Mouse (Mus musculus): ENCODE results near the gene Tbata.

Tbata gene

DNA sequence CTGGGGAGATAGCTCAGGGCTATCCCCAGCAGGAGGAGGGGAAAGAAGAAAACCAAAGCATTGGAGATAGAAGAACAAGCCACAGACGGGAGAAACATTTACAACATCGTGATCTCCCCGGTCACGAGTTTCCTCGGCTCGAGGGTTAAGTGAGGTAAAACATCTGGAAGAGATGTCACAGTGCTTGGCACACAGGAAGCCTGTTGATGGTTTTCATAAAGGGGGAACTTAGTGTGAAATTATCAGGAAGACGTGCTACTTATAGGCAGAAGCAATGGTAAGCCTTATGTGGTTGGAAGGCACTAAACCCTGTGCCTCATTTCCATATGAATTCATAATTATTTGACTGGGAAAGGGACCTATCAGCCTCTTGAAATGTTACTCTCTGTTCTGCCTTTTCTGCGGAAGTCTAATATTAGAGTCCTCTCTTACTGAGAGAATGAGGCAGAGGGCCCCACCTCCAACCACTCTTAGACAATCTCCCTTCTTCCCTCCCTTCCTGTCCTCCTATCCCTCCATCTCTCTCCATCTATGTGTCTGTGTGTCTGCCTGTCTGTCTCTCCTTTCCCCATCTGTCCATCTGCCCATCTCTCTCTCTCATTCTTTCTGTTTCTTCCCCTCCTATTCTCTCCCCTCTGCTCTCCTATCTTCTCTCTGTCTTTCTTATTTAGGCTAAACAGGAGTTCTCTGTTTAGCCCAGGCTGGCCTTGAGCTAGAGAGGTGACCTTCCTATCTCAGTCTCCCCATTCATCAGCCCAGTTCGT, 4.2 kb upstream of the Tbata start:
- ATAC-seq (ENCODE audit: low TSS enrichment), result peak; percentile 16; the same call in 1 of the 2 replicates

DNA sequence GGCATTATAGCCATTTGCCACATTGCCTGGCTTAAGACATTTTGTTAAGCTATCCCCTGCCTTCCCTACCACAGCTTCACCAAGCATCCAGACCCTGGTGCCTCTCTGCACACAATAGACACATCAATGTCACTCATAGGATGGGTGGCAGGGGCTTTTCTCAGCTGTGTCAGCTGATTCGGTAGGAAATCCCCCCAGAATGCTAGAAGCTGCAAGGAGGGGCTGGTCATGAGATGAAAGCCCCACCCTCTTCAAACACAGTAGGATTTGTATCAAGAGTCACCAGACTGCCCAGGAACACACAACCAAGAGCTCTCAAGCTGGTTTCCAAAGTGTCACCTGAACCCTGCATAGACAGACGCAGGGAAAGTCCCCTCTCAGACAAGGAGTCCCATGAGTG, 3.4 kb upstream of the Tbata start:
- no peak for ATAC-seq (ENCODE audit: low TSS enrichment)

DNA sequence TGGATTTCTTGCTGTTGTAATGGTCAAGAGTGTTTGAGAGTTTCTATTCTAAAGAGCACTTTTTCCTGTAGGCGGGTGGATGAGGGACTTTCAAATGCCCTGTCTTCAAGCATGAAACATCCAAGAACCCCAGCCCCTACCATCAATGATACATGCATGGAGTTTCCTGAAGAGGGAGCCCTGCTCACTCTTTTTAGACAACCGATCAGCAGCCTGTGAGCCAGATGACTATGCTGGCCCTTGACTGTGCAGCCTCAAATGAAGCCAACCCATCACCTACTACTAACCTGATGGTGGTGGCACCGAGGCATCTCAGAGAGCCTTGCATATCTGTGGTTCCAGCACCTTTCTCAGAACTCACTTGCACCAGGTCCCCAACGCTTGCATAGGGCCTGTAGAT, 742 bp downstream of the Tbata start:
- no peak for ATAC-seq (ENCODE audit: low TSS enrichment)

DNA sequence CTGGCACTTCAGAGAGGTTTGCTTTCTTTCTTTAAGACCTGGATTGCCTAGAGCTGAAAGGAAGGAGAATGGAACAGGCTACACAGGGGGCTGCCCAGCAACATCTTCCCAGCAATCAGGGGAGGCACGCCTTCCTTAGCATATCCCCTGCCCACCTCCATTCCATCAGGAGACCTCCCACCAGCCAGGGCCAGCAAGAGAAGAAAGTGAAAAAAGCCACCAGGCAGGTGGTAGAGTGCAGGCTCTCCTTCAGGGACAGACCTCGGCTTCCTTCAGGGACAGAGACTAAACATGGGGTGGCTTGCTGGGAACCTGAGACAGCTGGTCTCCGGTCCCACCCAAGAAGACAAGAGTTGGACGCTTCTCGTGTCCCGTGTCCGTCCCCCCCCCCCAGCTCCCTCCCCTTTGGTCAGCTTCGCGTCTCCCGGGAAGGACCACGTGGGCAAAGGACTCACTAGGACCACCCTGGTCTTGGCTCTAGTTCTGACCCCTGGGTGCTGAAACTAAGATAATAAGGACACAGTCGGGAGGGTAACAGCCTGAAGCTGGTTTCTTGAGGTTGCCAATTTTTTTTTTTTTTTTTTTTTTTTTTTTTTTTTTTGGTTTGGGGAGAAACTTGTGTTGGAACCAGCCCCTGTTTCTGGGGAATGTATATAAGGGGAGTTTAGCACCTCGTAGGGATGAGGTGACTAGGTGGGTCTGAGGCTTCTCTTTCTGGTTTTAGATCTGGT, 3.1 kb downstream of the Tbata start:
- no peak for ATAC-seq (ENCODE audit: low TSS enrichment)

DNA sequence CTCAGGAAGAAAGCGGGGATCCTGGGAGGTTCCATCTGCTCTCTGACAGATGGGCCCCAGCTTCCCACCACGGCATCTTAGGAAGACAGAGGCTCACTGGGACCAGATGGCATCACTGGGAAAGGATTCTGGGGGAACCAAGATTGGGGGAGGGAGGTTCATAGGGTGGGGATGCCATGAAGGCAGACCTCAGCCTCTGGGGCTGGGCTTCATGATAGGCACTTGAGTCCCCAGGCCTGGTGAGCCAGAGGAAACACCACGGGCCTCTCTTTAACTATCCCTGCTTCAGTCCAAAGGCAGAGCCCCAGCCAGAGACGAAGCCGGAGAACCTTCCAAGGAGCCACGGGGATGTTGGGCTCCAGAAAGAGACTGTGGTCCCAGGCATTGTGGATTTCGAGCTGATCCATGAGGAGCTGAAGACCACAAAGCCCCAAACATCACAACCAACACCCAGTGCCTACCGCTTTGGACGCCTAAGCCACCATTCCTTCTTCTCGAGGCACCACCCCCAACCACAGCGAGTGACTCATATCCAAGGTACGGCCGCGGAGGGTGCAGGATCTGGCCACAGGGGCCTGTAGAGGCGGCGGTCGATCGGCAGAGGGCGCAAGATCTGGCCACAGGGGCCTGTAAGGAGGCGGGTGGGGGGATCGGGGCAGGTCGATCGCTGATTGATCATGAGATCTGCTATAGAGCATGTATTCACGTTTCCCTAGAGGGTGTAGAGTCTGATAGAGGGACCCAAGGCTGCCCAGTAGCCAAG, 3.9 kb downstream of the Tbata start:
- ATAC-seq (ENCODE audit: low TSS enrichment), result peak; percentile 95

DNA sequence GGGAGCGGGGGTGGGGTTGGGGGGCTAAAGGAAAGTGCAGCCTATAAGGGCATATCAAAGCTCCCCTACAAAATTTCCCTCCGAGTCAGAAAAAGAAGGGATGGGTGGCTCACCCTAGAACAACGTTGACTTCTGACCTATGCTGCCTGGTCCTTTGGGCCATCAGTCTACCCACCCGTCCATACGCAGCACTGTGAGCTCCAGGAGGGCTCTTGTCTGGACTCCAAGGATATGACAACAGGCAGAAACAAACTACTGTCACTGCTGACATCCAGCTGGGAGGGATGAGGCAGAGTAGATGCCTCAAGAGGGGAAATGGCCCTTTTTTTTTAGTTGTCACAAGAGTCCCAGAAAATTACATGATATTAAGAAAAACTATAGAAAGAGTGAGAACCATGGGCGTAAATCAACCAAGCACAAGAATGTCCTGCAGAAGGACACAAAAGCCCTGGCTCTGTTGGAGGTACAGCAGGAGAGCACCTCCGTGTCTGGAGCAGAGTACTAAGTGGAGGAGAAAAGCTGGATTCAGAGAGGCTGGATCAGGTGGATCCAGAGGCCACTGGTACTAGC, 4.6 kb downstream of the Tbata start:
- no peak for ATAC-seq (ENCODE audit: low TSS enrichment)

DNA sequence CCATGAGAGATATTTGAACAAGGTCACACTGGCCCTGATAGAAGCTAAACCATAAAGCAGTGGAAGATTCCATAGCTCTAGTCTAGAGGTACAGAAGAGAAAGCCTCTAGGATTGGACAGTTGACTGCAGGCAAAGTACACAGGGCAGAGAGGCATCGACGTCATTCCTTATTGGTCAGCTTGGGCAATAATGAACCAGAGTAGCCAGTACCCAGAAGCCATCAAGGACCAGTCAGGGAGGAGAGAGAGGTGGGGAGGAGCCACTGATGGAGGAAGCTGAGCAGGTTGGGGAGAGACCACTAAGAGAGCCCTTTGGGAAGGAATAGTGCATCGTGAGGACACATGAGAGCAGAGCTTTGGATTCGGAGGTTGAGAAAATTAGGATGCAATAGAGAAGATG, 6.0 kb downstream of the Tbata start:
- no peak for ATAC-seq (ENCODE audit: low TSS enrichment)

DNA sequence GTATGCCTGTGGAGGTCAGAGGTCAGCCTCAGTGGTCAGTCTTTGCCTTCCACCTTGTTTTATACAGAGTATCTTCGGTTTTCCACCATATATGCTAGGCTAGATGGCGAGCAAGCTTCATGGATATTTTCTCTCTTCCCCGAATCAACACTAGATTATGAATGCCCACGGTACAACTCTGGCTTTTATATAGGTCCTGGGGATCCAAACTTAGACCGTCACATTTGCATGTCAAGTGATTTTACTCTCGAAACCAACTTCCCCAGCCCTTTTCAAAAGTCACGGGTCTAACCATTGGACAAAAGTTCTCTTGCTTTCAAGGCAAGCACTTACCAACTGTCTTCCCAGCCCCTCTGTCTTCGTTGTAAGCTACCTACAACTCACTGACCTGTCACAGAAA, 6.9 kb downstream of the Tbata start:
- ATAC-seq (ENCODE audit: low TSS enrichment), result no peak

DNA sequence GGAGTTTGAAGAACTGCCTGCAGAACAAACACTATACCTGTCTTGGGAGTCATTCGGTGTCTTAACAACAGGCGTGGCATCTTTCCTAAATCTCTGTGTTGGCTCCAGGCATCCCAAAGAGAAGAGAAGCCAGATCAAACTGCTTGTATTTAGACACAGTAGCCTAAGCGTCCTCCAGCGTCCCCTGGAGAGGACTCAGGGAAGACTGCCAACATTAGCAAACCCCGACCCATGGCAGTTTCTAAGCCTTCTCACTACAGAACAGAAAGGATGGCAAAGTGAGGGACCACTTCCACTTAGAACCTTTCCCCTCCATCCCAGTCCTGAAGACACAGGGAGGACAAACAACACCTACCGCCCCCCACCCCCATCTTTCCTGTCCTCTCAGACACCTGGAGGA, 8.2 kb downstream of the Tbata start:
- ATAC-seq (ENCODE audit: low TSS enrichment), result no peak

DNA sequence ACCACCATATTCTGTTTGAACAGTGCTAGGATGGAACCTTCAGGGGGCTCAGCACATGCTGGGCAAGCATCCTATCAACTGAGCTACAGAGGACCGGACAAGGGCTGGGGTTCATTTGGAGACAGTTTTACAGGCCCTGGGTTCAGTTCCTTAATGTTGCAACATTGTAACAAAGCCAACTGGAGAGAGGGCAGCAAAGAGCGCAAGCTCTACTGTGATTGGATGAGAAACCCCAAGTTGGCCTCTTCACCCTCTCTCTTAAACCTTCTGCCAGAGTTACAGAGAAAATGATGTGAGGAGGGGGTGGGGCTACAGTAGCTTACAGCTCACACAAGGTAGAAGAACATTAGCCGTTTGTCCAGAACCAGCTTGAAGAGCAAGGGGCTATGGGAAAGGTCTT, 15.2 kb downstream of the Tbata start:
- ATAC-seq (ENCODE audit: low TSS enrichment), result no peak

DNA sequence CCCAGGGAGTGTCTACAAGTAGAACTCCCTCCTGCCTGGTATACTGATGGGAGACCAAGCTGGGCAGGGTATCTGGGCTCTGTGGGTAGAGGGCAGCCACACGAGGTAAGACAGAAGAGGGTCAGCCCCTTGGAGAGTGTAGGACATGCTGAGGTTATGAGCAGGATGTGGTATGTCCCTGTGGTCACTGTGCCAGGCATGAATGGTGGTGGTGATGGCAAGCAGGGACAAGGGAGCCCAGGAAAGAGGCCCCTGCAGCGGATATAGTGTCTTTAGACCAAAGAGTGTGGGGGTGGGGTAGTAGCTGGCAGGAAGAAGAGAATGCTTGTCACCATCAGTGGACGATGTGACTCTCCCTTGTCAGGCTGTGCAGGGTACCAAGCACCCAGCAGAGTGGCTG, 16.3 kb downstream of the Tbata start:
- no peak for ATAC-seq (ENCODE audit: low TSS enrichment)

DNA sequence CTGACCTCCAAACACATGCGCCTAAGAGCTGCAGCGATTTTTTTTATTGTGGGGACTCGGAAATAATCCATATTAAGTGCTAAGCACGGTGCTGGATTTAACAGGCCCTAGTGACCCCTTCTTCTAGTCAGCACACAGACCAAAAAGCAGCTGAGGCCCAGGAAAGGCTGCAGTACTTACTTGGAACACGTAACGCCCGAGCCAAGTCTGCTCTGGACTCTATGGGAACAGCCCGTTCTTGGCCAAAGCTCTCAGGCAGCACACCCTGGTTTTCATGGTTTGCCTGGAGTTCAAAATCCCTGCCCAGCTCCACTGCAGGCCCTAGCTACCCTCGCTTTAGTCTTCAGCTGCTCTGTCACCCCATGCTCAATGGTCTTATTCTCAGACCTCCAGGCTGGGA, 22.9 kb downstream of the Tbata start:
- no peak for ATAC-seq (ENCODE audit: low TSS enrichment)

DNA sequence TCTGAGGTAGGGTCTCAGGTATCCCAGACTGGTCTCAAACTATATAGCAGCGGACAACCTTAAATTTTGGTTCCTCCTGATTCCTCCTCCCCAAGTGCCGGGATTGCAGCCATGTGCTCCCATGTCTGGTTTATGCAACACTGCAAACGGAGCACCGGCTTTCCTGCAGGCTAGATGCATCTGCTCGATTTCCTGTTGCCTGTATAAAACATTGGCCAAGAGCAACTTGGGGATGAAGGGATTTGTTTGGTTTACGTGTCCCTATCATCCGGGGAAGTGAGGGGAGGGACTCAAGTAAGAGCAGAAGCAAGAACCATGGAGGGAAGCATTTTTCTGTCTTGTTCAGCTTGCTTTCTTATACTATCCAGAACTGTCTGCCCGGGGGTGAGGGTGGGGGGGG, 23.5 kb downstream of the Tbata start:
- no peak for ATAC-seq (ENCODE audit: low TSS enrichment)

DNA sequence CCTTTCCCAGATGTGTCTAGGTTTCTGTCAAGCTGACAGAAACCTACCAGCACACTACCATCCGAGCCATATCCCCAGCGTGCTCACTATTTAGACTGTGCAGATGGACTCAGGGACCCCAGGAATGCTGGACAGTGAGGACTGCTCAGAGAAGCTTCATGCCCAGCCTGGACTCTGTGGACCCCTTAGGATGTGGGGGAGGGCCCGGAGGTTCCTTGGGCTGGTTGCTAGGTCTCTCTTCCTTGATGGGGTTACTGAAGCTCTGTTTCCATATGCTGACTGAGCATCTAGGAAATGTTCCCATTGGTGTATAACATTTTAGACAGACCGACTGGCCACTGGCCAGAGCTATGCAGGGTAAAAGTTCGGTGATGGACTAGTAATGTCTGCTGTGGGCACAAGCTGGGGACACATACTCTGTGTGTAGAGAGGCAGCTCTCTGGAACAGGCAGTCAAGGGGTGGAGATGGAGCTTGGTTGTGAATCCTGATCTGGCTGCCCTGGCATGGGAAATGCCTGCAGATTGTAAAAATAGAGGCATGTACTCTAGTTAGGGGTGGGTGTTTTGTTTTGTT, 24.1 kb downstream of the Tbata start:
- ATAC-seq (ENCODE audit: low TSS enrichment), result no peak

DNA sequence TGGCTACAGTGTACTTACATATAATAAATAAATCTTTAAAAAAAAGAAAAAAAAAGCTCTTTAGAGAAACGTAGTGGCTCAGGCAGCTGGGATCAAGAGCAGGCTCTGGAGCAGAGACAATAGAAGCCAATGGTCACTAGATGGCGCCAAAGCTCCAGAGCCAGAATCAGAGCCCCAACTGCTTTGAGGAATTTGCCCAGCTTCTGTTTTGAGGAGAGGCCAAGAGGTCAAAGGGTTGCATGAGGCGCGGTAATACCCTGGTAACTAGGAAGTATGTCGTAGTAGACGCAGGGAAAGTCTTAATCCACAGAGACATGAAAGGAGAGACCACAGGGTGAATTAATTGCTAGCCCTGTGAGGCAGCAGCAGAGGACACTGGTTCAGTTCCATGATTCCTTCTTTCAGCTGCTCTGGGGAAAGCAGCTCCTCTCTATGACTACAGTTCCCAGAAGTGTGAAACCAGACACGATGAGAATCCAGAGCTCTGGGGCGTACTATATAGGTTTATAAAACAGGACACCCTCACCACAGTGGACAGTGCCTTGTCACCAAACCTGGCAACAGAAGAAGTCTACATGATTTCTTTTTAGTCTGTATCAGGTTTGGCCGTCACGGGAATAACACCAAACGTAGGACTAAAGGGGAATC, 27.9 kb downstream of the Tbata start:
- peak; percentile 80 for ATAC-seq (ENCODE audit: low TSS enrichment)

DNA sequence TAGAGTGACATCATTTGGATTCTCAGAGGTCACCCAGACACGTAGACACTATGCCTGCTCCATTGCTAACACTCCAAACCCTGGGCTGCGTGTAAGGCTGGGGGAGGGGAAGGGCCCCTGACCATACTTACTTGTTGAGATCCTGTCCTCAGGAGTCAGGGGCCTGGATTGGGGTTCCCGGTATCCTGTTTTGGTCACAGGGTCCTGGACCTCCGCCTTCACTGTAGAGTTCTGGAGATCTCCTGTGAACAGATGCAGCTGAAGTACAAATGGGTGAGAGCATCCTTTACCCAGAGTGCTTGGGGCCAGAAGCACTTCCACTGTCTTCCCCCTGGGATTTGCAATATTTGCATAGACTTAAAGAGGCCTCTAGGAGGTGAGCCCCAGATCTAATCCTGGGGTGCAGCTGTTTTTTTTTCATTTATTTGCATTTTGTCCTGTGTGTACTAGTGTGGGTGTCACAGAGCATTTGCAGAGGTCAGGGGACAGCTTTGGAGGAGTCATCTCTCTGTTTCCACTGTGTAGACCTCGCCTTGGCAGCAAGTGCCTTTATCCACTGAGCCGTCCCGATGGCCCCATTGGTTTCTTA, 28.6 kb downstream of the Tbata start:
- no peak for ATAC-seq (ENCODE audit: low TSS enrichment)

DNA sequence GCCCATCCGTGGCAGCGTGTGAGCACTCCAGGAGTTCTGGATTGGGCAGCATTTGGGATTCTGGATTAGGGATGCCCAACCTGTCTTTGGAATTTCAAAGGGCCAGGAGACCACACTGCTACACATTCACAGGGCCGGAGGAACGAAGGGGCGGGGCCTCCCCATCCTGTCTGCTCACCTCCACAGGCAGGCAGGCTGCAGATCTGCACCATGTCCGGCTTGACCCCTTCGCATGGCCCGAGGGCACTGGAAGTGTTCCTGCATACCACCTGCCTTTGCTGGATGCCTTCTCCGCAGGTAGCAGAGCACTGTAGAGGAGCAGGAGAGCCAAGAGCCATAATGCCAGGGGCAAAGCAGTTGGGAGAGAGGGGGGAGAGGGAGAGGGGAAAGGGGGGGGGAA, 29.2 kb downstream of the Tbata start:
- ATAC-seq (ENCODE audit: low TSS enrichment), result no peak

DNA sequence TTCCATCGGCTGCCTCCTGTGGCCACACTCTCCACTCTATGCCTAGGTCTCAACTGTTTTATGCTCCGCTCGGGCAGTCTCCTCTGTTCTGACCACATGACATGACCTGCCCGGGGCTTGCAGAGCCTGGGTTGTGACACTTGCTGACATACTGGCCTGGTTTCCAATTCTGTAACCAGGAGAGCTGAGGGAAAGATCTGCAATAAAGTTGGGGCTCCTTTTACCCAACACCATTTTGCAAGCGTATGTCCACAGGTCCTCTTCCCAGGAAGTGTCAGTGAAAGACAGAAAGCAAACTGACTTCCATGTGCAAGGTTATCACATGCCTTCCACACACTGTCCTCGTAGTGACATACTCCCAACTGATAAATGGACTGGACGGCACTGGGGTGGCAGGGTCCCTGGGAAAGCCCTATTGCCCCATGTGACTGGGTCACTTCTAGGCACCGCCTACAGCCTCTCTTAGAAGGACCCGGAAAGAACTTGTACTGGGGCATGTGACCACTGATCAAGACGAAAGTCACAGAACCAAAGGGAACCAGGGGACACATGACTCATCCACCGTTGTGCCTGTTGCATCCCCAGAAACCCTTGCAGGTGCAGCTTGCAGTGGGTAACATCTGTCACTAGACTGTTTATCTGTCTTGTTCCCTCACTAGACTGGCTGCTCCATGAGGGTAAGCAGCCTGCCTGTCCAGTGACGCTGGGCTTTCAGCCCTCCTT, 30.0 kb downstream of the Tbata start:
- no peak for ATAC-seq (ENCODE audit: low TSS enrichment)

DNA sequence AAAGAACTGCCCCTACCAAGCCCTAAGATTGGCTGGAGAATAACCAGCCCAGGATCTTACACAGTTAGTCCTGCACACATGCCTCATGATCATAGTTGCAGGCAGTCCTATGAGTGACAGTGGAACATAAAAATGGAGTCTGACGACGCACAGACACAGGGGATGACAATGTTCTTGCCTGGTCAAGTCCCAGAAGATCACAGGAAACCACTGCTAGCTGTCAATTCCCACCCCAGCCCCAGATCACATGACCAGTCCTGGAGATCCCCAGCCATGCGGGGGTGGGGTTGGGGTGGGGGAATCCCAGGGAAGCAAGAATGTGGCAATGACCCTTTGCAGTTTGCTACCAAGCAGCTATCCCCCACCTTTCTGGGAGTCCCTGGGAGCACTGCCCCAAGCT, 32.2 kb downstream of the Tbata start:
- no peak for ATAC-seq (ENCODE audit: low TSS enrichment)

DNA sequence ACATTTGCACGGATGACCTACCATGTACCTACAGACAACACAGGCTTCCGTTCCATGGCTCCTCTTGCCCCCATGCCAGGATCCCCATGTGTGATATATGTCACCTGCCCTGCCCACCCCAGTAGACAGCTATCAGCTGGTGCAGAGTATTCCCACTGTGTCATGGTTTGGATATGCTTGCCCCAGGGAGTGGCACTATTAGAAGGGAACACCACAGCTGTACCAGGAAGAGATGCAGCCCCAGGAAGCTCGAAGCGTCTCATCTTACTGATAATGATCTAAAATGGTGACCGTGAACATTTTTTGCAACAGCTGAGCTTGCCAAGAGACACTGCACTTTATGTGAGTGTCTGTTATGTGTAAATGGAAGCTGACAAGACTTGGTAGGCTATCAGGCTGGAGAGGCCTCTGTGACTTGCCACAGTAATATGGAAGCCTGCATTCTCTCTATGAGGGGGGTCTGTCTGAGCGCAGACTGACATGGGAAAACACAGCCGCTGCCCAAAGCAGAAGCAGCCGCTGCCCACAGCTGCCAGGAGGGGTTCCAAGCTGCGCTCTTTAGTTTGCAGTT, 36.4 kb downstream of the Tbata start:
- ATAC-seq (ENCODE audit: low TSS enrichment), result no peak

All from frontal cortex, adult (tissue).